Mouse (Mus musculus) spleen, postnatal 14 days (tissue): ENCODE data around the gene Noxo1.
"Not testable (repeated sequence)": the region's sequence is repeated elsewhere in the genome, so short reads cannot be mapped to it uniquely, and the experiment has no call there.

Experiments
- DNase-seq, 2 experiments: peaks; one replicate each; pipeline ENCODE4 v3.0.0; 2021 to 2022; ENCODE audit warnings: low spot score in 2 of 2

Gene Noxo1

GRCm38 (mm10) chr17:24676877-24677276, 19.2 kb upstream of the Noxo1 start:
- DNase-seq = no peak

GRCm38 (mm10) chr17:24677500-24678080, 18.4 kb upstream of the Noxo1 start:
- no peak for DNase-seq

GRCm38 (mm10) chr17:24686514-24686913, 9.5 kb upstream of the Noxo1 start:
- DNase-seq = peak in 1 of 2 experiments; percentile 55

GRCm38 (mm10) chr17:24687146-24687595, 8.9 kb upstream of the Noxo1 start:
- peak; percentile 34 to 41 for DNase-seq

GRCm38 (mm10) chr17:24687599-24687998, 8.4 kb upstream of the Noxo1 start:
- DNase-seq = no peak

GRCm38 (mm10) chr17:24689251-24690081, 6.6 kb upstream of the Noxo1 start, which contains the start of gene Syngr3:
TSS of gene Syngr3 (minus strand) at chr17:24689955.
- DNase-seq = no peak

GRCm38 (mm10) chr17:24692385-24692784, 3.6 kb upstream of the Noxo1 start:
- no peak for DNase-seq

GRCm38 (mm10) chr17:24695326-24696010, 566 bp upstream of the Noxo1 start:
- DNase-seq = no peak

- DNase-seq = no peak
These were observed 2.0 kb downstream of the Noxo1 start for GRCm38 (mm10) chr17:24697985-24698384.

GRCm38 (mm10) chr17:24698715-24699114, 2.7 kb downstream of the Noxo1 start:
- no peak for DNase-seq

GRCm38 (mm10) chr17:24699473-24699872, 3.4 kb downstream of the Noxo1 start:
- no peak for DNase-seq

- no peak for DNase-seq
These were observed 5.2 kb downstream of the Noxo1 start for GRCm38 (mm10) chr17:24701251-24701650.

GRCm38 (mm10) chr17:24705821-24706220, 9.8 kb downstream of the Noxo1 start:
- DNase-seq = no peak

GRCm38 (mm10) chr17:24706982-24707800, 11.2 kb downstream of the Noxo1 start, which contains the start of gene Tbl3:
TSS of gene Tbl3 (minus strand) at chr17:24707660.
- peak; percentile 78 to 92 for DNase-seq

GRCm38 (mm10) chr17:24707801-24708425, 11.9 kb downstream of the Noxo1 start:
- no peak for DNase-seq

GRCm38 (mm10) chr17:24708646-24709045, 12.6 kb downstream of the Noxo1 start:
- DNase-seq = no peak

- no peak for DNase-seq
These were observed 19.5 kb downstream of the Noxo1 start for GRCm38 (mm10) chr17:24715556-24715955.

GRCm38 (mm10) chr17:24716166-24716682, 20.2 kb downstream of the Noxo1 start:
- DNase-seq = no peak

GRCm38 (mm10) chr17:24717943-24718342, 21.9 kb downstream of the Noxo1 start, which contains the start of the genes Rnf151 and Rps2:
TSS of gene Rnf151 (minus strand) at chr17:24718063.
TSS of gene Rps2 (plus strand) at chr17:24718116.
- no peak for DNase-seq

GRCm38 (mm10) chr17:24718938-24719337, 22.9 kb downstream of the Noxo1 start:
- DNase-seq = not testable (repeated sequence)
